Mouse (Mus musculus): ENCODE measurements around the gene Enox2. TPM values are rescaled to one million over a fixed set of nuclear protein-coding genes. Genes with fewer than 3 reads are reported as not detected.

Gene Enox2
- 10 to 100 TPM in 1 of 2 experiments, 1 to 10 TPM in 1; 9.4 to 10.1 TPM for total RNA-seq (2021)

DNA sequence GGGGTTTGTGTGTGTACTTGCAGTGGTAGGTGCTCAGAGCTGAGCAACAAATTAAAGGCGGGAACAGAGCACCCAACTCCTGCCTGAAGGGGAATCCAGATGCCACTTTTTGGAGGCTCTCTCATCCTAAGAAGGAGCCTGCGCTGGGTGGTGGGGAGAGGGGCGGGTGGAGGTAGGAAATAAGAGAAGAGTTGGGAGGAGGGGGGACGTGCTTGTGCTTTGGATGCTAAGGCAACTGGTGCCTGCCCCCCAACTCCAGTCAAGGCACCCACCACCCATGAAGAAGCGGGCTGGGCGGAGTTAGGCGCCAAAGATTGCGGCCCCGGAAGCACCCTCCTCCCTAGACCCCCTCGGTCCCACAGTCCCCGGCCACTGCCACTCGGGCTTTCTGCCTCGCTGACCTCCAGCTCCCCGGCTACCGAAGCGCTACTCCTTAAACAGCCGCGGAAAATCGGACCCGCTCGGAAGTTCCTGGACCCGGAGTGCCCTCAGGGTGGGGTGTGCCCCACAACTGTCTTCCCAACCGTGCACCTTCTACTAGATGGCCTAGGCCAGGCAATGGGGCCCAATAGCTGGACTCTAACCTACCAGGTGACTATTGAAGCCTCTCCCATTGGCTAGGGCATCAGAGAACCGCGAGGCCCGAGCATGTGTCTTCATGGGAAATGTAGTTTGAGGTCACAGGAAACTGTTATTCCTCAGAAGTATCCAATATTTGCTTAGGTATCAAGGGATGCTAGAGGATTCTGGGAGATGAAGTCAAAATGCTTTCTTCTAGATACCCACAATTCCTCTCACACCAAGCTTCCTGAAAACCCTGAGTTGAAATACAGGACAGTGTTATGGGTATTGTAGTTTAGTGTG is at the start of gene Enox2:
Enox2 (minus strand) TSS at position 560 of the 864 bp plus-strand sequence.
- DNase-seq: peak; percentile 80

DNA sequence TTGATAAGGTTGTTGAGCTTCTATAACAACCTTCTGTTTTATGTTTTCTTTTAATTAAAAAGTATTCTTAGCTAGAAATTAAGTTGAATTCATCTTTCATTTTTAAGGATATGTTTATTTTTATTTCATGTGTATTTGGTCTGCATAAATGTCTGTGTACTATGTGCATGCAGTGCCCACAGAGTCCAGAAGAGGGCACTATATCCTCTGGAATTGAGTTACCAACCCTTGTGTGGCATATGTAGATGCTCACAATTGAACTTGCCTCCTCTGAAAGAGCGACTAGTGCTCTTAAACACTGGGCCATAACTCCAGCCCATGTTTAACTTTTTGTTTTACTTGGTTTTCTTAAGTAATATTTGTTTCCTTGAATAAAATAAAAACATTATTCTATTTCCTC is 21.4 kb upstream of the Enox2 start:
- DNase-seq: peak; percentile 29

DNA sequence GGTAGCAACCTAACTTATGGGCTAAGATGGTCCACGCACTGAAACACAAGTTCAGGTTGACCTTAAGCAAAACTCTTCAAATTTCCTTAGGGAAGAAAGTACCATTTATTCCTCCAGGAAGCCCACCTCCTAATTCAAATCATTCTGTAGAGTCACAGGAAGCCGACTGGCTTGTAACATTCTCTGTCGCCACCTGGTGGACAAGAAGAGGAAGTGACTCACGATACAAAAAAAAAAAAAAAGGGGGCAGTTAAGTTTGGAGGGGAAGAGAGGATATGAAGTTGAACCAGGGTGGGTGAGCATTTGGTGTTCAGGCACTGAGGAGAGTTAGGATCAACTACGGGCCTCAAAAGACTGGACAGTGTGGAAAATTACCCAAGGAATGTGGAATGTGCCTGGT is 18.6 kb upstream of the Enox2 start:
- peak; percentile 4 for DNase-seq

DNA sequence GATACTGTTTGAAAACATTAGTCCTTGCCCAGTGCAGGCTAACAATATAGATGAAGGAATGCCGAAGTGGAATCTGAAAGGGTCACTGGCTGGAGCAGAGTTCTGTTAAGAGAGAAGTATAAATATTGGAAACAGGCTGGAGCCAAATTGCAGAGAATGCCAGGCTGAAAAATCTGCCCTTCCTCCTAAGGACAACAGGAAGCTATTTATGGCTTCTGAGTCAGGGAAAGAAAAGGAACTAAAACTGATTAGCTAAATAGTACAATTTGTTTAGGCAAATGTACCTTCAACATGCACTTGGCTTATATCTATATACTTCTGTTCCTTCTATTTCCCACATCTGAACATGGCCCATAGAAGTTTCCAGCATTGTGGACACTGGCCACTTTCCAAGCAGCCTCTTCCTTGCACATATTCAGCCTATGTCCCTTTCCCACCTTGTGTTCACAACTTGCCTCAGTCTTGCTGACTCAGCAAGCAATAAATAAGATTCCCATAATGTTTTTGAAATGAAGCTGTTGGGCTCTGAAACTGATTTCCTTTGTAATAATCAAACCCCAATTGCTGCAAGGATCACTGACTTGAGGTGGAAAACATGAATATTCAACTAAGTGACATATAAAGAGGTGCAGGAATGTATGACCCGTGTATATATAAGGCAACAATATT is 8.0 kb downstream of the Enox2 start:
- DNase-seq: no peak

DNA sequence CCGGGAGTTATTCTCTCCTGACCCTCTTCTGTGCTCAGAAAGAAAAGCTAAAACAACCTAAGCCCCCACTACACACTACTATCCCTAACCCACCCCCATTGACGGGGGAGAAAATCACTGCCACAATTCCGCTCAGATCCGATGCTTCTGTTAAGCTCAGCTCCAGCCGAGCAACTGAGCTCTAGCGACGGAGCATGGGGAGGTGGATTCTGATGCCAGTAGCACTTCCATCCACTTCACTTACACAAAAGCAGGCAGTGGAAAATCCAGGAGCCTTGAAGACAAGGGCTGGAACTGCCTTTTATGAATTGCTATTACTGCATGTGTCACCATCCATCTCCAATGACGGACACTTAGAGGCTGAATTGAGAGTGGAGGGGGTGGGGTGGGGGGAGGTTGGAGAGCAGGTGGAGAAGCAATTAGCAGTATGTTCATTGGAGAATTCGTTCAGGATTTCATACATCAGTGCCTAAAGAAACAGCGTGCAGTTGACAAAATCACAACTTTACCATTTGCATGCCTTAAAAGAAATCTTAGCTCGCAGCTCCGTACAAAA is 14.5 kb downstream of the Enox2 start:
- no peak for DNase-seq

DNA sequence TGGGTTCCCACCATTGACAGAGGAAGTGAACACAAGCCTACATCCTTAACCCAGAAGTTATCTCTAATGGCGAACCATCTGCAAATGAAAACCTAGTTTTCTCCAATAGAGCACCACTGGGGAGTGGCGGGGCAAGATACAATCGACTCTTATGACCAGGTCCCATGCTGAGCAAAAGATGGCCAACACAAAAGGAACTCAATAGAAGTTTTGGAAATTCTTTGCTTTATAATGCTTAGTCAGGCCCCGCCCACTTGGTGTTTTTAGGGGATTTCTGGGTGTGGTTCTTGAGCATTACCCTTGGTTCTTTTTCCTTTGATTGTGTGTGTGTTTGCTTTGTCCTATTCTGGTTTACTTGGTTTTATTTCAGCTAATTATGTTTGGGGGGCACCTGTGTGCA is 37.2 kb downstream of the Enox2 start:
- DNase-seq: no peak

DNA sequence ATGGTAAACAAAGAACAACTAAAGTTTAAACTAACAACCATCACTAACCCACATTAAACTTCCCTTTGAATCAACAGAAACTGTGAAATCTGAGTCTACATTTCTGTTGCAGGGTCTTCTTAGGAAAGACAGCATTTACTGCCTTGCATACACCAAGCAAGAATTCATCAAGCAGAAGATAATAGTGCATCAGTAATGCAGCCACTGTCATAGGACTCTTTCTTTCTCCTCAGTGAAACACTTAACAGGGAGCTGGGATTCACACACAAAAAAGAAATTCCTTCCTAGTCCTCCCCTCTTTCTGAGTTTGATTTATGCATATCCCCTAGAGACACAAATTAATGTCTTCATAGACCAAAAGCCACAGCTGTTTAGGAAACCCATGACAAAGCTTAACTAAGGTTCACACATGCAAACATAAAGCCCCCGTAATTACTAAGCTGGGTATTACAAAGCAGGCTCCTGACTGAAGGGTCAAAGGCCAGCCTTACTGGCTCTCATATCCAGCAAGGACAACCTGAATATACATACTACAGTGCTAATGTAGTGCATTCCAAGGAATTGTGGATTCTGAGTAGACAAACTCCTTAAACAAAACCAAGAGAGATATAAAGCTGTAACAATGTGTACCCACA is 62.1 kb downstream of the Enox2 start:
- DNase-seq: no peak

DNA sequence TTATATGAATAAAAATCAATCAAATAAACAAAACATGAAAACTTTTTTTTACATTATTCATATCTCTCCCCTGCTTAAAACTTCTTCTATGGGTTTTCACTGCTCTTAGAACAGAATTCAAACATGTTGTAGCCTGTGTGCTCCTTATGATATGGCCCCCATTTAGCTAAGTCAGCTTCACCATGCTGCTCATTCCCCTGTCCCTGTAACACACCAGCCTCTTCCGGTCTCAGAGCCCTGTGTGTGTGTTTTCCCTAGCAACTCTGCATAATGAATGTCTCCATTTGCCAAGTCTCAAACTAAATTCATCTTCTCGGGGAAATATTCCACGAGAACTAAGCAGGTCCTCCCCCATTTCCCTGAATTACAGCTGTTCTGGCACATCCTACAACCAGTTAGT is 71.6 kb downstream of the Enox2 start:
- DNase-seq: no peak

DNA sequence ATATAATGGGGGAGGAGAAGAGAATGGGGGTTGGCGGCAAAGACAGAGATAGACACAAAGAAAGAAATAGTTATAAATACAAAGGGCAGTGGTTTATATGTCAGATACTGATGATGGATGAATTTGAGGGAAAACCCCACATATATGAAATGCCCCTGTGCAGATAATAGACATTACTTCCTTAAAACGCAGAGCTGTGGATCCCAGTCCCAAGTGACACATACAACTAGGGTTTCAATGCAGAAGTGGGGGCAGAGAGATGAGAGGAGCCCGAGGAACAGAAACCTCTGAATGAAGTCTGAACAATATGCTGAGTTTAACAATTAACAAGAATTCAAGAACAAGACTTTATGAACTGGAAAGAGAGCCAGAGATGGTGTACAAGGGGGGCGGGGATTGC is 91.7 kb downstream of the Enox2 start:
- DNase-seq: no peak

DNA sequence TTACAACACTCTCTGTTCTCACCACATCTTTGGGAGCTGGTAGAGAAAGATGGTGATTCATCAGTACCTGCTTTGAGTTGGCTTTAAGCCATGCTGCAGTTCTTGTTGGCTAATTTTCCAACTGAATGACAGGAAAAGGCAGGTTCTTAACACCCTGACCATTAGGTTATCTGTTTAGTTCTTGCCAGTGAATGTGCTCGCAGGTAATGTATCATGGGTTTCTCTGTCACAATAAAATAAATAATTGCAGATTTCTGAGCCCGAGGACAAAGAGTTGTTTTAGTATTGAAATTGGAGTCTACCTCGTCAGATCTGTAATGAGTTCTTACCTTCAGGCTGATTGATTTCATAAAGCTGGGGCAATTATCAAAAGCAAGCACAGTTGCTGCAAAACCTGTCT is 106.9 kb downstream of the Enox2 start:
- DNase-seq: no peak

DNA sequence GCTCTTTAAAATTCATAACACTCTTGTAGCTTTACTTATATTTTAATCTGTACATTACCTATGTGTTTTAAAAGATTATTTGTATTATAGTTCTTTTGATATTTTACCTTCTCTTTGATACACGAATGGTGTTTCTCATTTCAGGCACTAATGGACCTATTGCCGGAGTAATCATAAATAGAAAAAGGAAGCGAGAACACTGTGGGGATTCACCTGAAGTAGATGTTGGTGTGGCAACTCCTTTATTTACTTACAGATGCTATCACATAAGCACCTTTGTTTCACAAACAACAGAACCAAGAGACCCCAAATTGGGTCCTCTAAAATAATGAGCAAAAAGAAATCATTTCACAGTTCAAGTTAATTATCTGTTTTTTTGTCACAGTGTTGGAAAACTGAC is 109.4 kb downstream of the Enox2 start:
- DNase-seq: no peak

DNA sequence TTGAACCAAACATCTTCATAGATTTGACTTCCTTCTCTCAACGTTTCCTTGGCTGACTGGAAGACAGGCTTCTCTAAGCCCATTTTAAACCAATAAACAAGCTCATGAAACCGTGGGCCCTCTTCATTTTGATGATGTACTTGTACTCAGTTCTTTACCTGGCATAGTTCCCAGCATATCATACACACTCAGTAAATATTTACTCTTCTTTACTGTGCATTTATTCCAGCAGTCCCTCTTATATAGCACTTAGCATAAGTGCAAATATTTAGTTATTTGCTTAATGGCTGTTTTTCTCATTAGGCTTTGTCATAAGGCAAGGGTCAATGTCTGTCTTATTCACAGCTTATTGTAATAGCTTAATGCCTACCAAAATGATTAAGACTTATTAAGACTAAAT is 133.8 kb downstream of the Enox2 start:
- no peak for DNase-seq

DNA sequence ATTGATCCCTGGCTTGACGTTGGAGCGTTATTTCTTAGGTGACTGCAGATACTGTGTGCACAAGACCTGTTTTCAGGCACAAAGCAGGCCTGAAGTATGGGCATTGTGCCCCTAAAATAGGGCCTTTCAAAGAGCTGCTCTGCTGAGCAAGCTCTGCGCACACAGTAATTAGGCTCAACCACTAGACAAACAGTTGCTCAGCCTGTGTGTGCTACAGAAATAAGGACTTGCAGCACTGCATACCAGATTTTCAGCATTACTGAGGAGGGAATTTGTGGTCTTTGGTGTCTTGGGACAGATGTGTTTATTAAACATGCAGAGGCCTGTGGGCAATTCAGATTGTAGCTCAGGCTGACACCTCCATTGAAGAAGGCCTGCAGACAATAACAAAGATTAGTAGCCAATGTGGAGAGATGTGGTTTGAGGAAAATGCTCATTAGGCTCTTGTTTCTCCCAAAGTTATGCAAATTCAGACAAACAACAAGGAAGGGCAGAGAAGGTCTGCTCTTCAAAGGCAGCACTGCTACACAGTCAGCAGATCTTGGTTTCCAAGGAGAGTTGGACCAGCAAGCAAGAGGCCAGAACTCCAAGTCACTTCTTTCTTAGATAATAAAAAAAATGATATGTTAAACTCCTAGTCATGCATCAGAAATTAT is 163.2 kb downstream of the Enox2 start:
- no peak for DNase-seq

DNA sequence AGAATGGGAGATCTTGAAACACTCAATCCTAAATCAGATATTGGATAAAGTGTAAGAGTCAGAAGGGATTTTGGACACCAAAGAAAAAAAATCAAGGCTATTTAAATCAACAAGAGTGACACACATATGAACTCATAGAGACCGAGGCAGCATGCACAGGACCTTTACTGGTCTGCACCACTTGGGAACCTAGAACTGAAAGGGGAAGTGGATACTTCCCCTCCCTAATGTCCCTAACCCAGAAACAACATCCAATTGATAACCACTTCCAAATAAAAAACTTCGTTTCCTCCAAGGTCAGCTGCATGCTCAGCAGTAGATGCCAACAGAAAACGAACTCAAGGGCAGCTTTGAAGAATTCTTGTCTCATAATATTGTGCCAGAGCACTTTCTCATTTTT is 171.6 kb downstream of the Enox2 start:
- DNase-seq: no peak

DNA sequence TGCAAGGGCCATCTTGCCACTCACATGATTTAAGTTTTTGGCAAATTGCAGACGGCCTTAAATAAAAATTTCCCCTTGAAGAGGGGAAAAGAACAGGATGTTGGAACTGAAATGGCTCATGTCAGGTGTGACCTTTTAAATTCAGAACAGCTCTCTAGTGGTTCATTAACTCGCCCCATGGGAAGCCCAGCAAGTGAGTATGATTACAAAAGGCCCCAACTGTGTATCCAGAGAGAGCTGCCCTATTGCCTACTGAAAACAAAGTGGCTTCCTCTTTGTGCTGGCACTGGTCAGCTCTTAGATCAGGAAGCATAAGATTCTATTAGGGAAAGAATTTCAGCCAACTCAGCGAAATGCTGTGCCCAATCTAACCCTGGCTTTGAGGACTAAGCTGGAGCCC is 175.6 kb downstream of the Enox2 start:
- no peak for DNase-seq

DNA sequence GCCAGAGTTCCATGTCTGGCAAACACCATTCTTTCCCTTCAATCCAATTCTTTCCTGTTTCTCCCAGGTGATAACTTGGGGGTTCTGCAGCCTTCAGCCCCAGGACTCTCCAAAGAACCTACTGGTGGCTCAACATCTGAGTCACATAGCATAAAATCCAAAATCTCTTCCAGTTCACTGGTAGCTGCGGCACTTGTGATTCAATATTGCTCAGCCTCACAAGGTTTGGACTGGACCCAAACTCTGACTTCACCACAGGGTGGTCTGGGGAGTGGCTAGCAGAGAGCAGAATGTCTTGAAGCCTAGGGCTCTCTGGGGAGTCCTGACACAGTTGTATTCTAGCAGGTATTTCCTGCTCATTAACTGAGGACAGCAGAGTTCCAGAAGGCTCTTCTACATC is 187.5 kb downstream of the Enox2 start:
- peak; percentile 12 for DNase-seq

DNA sequence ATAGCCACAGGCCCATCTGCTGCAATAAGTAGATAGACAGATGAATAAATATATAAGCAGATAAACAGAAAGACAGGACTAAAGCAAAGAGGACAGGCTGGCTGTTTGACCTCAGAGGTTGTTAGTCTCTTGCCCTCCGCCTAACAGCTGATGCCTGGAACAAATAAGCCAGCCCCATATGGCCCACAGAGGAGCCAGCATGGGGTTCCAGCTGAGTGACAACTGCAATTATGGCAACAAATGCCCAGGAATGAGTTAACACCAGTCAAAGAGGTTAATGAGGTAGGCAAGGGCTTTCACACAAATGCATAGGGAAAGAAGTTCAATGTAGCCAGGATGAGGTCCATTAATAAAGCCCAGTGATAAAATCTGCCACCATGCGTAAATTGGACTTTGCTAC is 191.8 kb downstream of the Enox2 start:
- no peak for DNase-seq

DNA sequence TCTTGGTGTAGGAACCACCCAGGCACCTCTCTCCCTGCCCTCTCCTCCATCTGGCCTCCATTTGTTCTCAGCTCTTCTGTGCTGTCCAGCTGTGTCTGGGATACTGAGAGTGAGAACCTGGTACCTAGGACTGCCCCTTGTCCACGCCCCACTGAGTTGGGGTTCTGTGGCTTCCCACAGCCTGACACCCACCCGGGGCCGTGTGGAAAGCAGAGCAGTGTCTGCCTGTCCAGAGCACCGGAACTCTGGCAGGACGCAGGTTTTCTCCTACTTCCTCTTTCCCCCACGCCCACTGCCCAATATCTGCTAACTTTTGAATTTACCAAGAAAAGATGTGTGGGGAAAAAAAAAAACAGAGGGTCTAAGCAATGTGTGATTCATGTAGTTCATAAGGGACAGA is 213.0 kb downstream of the Enox2 start:
- DNase-seq: no peak

DNA sequence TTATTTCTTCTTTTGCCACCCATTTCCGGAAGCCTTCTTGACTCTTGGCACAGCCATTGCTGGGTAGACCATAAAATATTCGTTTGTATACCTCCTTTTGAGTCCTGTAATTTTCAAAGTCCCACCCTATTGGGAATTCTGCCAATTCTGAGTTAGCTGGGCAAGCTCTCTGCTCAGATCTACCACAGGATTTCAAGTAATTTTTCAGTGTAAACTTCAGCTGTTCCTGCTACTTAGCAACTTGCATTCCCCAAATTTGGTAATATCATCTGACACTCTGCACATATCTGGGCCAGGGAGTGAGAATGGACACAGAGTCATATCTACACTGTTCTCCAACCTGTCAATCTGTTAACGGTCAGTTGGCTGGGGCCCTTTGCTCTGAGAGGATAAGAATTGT is 214.5 kb downstream of the Enox2 start:
- DNase-seq: no peak

DNA sequence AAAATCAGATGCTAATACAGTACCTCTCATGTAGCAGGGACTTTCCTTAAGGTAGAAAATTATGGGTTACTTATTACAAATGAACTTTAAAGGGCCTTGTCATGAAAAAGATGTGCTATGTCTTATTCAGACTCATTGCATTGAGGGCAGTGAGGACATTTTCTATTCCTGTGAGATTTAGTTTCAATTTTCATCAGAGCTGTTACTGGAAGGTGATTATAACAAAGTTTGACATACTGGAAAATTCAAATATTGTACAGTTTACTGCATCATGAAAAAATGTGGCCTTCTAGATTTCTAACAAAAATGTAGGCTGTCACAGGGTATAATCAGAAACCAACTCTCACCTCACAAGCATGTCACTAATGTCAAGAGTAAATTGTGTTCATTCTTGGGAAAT is 242.9 kb downstream of the Enox2 start:
- no peak for DNase-seq

DNA sequence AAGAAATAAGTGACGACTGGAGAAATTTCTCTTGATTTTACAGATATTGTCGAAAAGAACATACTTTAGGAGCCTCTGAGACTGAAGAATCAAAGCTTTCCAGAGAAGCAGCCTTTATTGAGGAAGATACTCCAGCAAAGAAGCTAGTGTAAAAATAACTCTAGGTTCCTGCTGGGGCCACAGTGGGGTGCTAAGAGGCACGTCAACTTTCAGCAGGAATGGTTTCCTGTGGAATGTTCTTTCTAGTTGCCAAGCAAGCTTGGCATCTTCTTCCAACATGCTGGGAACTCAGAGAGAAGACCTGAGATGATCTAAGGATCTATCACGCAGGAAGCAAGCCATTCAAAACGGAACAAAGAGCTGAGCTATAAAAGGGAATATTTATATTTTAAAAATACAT is 278.3 kb downstream of the Enox2 start:
- DNase-seq: no peak

DNA sequence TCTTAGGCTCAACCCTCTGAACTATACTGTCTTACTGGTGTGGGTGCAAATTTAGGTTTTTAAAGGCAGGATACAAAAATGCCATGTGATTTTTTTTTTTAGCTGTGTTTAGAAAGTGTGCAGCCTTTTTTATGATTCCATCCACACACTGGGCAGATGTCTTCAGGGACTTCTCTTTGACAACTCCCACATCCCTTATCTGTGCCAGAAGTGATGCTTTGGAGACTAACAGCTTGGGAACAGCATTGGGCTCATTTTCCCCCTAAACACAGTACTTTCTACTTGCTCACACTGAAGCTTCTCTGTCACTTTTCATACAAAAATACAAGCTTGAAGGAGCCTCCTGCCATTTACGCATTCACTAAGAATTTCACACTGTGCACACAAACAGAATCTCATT is 282.4 kb downstream of the Enox2 start:
- DNase-seq: no peak

DNA sequence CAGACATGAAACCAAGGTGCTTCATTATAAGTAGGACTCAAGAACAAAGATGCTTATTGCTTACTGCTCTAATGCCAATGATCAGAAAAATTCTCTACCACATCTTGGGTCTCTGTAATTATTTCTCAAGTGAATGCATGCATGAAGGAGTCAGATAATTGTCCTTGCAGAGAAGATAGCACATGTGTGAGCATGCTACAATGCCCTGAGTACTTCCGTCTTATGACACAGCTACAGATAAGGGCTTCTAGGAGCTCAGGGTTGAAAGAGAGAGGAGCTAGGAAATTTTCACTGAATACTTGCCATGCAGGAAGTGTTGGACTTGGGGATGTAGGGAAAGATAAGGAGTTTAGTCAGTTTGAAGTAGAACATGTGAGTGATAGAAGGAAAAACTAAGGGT is 285.2 kb downstream of the Enox2 start:
- no peak for DNase-seq
